Mouse (Mus musculus) cerebellum, postnatal 36 days (tissue): ENCODE results near the gene Tsc1.

ENCODE experiments used
- DNase-seq, 2 experiments: peaks; one replicate each; pipeline ENCODE4 v3.0.0; 2021 to 2022; ENCODE audit warnings: mixed read lengths in 2 of 2

Gene Tsc1

DNA sequence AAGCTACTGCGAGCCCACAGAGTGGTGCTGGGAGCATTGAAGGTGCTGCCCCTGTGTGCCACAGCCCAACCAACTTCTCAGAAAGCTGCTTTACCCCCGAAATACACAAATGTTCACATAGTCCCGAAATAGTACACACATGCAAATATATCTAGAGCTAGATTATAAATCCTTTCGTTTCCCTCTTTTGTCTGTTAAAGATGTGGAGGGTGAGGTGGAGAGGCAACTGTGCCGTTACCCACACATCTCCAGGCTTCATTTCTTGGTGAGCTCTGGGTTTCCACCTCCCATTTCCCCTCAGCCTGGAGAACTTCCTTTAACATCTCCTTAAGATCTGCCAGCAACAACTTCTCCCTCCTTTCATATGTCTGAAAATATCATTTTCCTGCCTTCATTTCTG, 99.1 kb downstream of the Tsc1 start:
- DNase-seq, result no peak
